Mouse (Mus musculus): ENCODE measurements around the gene S100a16. TPM values are rescaled to one million over a fixed set of nuclear protein-coding genes. Genes with fewer than 3 reads are reported as not detected.

S100a16 gene
- polyA plus RNA-seq, 1 experiment from 2014 or later = 62.7 TPM

DNA sequence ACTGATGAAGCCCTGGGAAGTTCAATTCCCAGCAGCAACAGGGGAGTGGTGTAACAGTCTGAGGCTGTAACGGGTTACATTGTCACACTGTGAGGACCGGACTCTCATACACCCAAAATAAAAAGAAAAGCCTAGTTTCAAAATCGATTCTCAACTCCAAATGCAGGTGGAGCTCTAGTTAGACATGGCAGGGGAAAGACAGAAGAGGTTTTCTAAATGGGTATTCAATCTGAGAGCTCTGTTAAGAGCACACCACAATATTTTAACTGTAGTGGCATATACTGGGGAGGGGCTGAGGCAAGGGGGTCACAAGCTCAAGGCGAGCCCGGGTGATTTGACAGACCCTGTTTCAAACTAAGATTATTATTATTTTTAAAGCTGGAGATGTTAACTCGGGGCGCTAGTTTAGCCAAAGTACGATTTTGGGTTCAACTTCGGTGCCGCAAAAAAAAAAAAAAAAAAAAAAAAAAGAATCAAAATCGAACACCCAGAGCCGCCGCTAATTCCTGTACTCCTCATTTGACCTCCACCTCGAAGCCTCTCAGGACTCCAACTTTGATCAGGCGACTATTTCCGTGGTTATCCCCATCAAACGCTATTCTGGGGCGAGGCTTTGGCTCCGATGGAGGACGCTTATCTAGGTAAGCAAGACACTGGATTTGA, 28.6 kb upstream of the S100a16 start:
- Histone ChIP-seq H3K36me3 (peaks cover 56% of the 10 kb centered on the region), H3K4me1 (peaks cover 31% of the 10 kb centered on the region), H3K4me2 (peak overlapping the region; percentile 92), H3K27me3 (replicated peaks) (0 out of 2 replicates have a peak, but pooled peaks cover 9% of the 10 kb centered on the region), H3K9me3 (no peaks in the 10 kb centered on the region), H3K27ac (replicated peaks) (peak overlapping the region; percentile 95), H3K9ac (peak overlapping the region; percentile 99), H3K4me3 (peak overlapping the region; percentile 98)
- no peak for ATAC-seq (ENCODE audit: extremely low read depth, insufficient number of reproducible peaks, low FRiP score, low TSS enrichment)
- WGBS = 2% methylated on average over 20 of the region's 20 CpGs

- under 1% methylated on average over 66 of the region's 66 CpGs for WGBS
- Histone ChIP-seq H3K9ac (peak within 1 kb of the TSS; percentile 99), H3K4me1 (peaks cover 36% of the 10 kb centered on the region), H3K27me3 (replicated peaks) (0 out of 2 replicates have a peak, but pooled peaks cover 9% of the 10 kb centered on the region), H3K4me2 (peak within 1 kb of the TSS; percentile 92), H3K27ac (replicated peaks) (peak within 1 kb of the TSS; percentile 95), H3K4me3 (peak within 1 kb of the TSS; percentile 98), H3K36me3 (peaks cover 49% of the 10 kb centered on the region), H3K9me3 (no peaks in the 10 kb centered on the region)
- peak; percentile 89 for ATAC-seq (ENCODE audit: extremely low read depth, insufficient number of reproducible peaks, low FRiP score, low TSS enrichment)
Measured at GRCm38 (mm10) chr3:90508950-90509746, 27.9 kb upstream of the S100a16 start, which contains the start of gene Chtop. Chtop (minus strand) TSS chr3:90509498.

DNA sequence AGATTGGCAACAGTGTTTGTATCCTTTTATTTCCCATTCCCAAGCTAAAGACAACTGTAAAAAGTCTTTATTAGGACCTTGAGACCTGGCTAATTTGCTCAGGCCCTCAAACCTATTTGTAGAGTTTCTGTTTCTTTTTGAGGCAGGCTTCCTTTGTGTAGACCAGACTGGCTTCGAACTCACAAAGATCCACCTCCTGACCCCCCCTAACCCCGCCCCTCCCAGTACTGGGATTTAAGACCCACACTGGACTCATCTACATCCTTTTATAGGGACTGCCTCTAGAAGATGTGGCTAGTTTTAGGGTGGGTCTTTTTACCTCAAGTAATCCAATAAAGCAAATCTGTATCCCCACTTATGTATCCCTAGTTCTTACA, 27.3 kb upstream of the S100a16 start:
- H3K4me2 ChIP-seq = peak overlapping the region; percentile 92
- WGBS = 31% methylated on average over 2 of the region's 2 CpGs
- no peak for ATAC-seq (ENCODE audit: extremely low read depth, insufficient number of reproducible peaks, low FRiP score, low TSS enrichment)
- no peaks in the 10 kb centered on the region for H3K9me3 ChIP-seq
- H3K27me3 ChIP-seq (replicated peaks) = 0 out of 2 replicates have a peak, but pooled peaks cover 9% of the 10 kb centered on the region
- H3K36me3 ChIP-seq = peaks cover 43% of the 10 kb centered on the region
- H3K4me3 ChIP-seq = peak overlapping the region; percentile 98
- H3K27ac ChIP-seq (replicated peaks) = peak overlapping the region; percentile 95
- peaks cover 36% of the 10 kb centered on the region for H3K4me1 ChIP-seq
- H3K9ac ChIP-seq = no peak overlapping the region

- Histone ChIP-seq H3K4me2 (no peak overlapping the region), H3K36me3 (peaks cover 17% of the 10 kb centered on the region)
- ATAC-seq (ENCODE audit: extremely low read depth, insufficient number of reproducible peaks, low FRiP score, low TSS enrichment) = no peak
Measured at GRCm38 (mm10) chr3:90512276-90512675, 24.8 kb upstream of the S100a16 start.

DNA sequence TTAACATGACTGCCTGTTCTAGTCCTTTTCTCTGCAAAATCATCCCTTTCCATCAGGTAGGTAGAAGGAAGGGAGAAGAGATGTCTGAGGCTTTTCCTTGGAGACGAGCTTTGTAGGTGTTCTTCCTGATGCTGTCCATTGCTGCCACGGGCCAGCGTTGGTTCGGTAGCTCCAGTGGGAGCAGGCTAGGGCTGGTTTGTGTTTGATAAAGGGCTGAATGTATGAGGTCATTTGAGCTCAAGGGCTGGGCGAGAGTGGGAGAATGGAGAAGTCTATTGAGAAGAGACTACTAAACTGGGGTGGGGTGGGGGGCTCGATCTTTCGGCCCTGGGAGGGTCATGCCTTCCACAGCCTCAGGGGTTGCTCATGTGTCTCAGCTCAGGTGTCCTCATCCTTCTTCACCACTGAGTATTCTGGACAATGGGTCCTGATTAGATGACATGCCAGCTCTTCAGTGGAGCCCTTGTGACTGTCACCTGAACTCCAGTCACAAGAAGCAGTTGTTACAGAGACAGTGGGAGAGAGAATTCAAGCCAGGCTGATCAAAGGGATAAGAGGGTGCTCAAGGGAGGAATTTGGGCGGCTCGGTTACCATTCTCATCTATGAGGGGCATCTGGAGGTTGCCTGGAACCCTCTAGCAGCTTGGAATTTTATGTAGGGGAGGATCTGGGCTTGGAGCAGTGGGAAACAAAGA, 24.0 kb upstream of the S100a16 start:
- H3K4me3 ChIP-seq = peak overlapping the region; percentile 63
- no peak for ATAC-seq (ENCODE audit: extremely low read depth, insufficient number of reproducible peaks, low FRiP score, low TSS enrichment)
- H3K4me2 ChIP-seq = peak overlapping the region; percentile 96
- H3K27me3 ChIP-seq (replicated peaks) = 0 out of 2 replicates have a peak, but pooled peaks cover 9% of the 10 kb centered on the region
- peaks cover 30% of the 10 kb centered on the region for H3K4me1 ChIP-seq
- H3K9ac ChIP-seq = peak overlapping the region; percentile 82
- H3K9me3 ChIP-seq = no peaks in the 10 kb centered on the region
- WGBS = 64% methylated on average over 9 of the region's 9 CpGs
- peak overlapping the region; percentile 79; the same call in 1 of the 2 replicates for H3K27ac ChIP-seq (replicated peaks)
- H3K36me3 ChIP-seq = peaks cover 11% of the 10 kb centered on the region

More at GRCm38 (mm10) chr3:90512276-90512675, 24.8 kb upstream of the S100a16 start:
- Histone ChIP-seq H3K4me1 (peaks cover 38% of the 10 kb centered on the region), H3K27ac (replicated peaks) (no peak overlapping the region), H3K4me3 (no peak overlapping the region), H3K27me3 (replicated peaks) (0 out of 2 replicates have a peak, but pooled peaks cover 9% of the 10 kb centered on the region), H3K9ac (no peak overlapping the region), H3K9me3 (no peaks in the 10 kb centered on the region)
- 76% methylated on average over 5 of the region's 5 CpGs for WGBS

DNA sequence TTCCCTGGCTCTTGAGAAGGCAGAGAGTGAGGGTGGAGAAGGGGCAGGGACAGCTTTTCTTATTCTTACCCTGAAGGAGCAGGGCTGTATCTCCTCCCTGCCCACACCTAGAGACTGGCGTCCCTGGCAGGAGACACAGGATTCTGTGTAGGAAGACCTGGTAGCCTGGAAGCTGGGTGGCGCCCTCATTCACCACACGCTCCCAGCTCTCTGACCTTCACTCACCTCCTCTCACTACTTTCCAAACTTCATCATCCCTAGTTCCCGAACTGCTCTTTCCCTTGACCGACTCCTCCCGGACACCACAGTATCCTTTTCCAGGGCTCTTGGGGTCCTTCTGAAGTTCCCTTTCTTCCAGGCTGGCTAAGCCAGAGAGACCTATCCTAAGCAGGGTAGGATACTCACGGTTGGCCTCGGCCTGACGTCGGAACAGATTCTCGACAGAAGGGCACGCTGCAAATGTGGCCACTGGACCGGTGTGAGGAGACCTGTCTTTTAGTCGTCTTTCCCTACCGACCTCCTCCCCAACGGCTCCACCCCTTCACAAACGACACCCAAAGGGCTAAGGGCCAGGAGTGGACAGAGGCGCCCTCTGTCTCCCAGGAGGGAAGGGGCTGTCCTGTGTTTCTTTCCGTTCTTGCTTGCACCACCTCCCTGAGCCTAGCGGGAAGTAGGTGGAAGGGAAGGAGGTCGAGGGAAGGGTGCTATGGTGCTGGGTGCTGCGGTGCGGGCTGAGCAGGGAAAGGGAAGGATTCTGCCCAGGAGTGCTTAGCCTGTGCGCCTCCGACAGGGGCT, 23.1 kb upstream of the S100a16 start, which contains the start of the genes S100a1 and S100a13:
Gene S100a1, minus strand, starts transcription at position 597 of the 795 bp plus-strand sequence.
Gene S100a13, plus strand, starts transcription at position 640 of the 795 bp plus-strand sequence.
- peak within 1 kb of the TSS; percentile 79 for H3K27ac ChIP-seq (replicated peaks)
- peaks cover 27% of the 10 kb centered on the region for H3K4me1 ChIP-seq
- 0 out of 2 replicates have a peak, but pooled peaks cover 9% of the 10 kb centered on the region for H3K27me3 ChIP-seq (replicated peaks)
- H3K36me3 ChIP-seq = peaks cover 11% of the 10 kb centered on the region
- H3K9ac ChIP-seq = peak within 1 kb of the TSS; percentile 82
- H3K4me3 ChIP-seq = peak within 1 kb of the TSS; percentile 63
- H3K9me3 ChIP-seq = no peaks in the 10 kb centered on the region
- 3% methylated on average over 25 of the region's 25 CpGs for WGBS
- peak within 1 kb of the TSS; percentile 96 for H3K4me2 ChIP-seq
- ATAC-seq (ENCODE audit: extremely low read depth, insufficient number of reproducible peaks, low FRiP score, low TSS enrichment) = peak; percentile 33

DNA sequence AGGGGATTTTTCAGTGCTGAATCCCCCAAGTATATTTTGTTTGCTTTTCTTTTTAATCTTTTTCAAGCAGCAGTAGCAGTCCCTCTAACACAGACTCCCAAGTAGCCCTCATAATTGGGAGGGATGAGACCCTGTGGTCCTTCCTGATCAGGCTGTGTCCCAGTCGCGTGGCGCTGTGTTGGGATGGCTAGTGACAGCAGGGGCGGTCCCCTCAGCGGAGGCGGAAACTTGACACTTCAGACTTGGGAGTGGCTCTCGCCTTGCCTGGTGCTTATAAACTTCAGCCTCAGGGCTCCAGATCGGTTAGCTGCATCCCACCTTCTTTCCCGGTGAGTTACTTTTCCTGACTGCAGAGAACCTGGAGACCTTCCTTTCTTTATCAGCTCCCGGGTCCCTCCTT, 22.4 kb upstream of the S100a16 start:
- peak overlapping the region; percentile 96 for H3K4me2 ChIP-seq
- 0 out of 2 replicates have a peak, but pooled peaks cover 9% of the 10 kb centered on the region for H3K27me3 ChIP-seq (replicated peaks)
- H3K27ac ChIP-seq (replicated peaks) = peak overlapping the region; percentile 79
- peaks cover 11% of the 10 kb centered on the region for H3K36me3 ChIP-seq
- H3K9ac ChIP-seq = peak overlapping the region; percentile 82
- H3K9me3 ChIP-seq = no peaks in the 10 kb centered on the region
- H3K4me1 ChIP-seq = peaks cover 27% of the 10 kb centered on the region
- peak overlapping the region; percentile 63 for H3K4me3 ChIP-seq
- WGBS = 0% methylated on average over 10 of the region's 10 CpGs
- peak; percentile 74 for ATAC-seq (ENCODE audit: extremely low read depth, insufficient number of reproducible peaks, low FRiP score, low TSS enrichment)

- 17% methylated on average over 1 of the region's 1 CpGs for WGBS
- peak overlapping the region; percentile 96 for H3K4me2 ChIP-seq
- H3K4me3 ChIP-seq = peak overlapping the region; percentile 63
- no peaks in the 10 kb centered on the region for H3K9me3 ChIP-seq
- peaks cover 27% of the 10 kb centered on the region for H3K4me1 ChIP-seq
- peak overlapping the region; percentile 79 for H3K27ac ChIP-seq (replicated peaks)
- ATAC-seq (ENCODE audit: extremely low read depth, insufficient number of reproducible peaks, low FRiP score, low TSS enrichment) = no peak
- peak overlapping the region; percentile 82 for H3K9ac ChIP-seq
- H3K36me3 ChIP-seq = peaks cover 11% of the 10 kb centered on the region
- 0 out of 2 replicates have a peak, but pooled peaks cover 9% of the 10 kb centered on the region for H3K27me3 ChIP-seq (replicated peaks)
Measured at GRCm38 (mm10) chr3:90515242-90515641, 21.8 kb upstream of the S100a16 start.

DNA sequence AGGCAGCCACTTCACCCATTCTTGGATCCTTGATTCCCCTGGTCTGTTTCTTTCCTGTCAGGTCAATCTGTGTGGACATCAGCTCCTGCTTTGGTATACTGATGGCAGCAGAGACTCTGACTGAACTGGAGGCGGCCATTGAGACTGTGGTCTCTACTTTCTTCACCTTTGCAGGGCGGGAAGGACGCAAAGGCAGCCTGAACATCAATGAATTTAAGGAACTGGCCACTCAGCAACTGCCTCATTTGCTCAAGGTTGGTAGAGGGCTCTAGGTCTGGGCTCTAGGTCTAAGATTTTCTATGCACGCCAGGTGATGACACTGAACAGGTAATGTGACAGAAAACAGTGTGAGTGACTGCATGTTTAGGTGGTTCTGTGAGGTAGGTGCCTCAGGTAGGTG, 21.3 kb upstream of the S100a16 start:
- no peak for ATAC-seq (ENCODE audit: extremely low read depth, insufficient number of reproducible peaks, low FRiP score, low TSS enrichment)
- peaks cover 5% of the 10 kb centered on the region for H3K36me3 ChIP-seq
- H3K9me3 ChIP-seq = no peaks in the 10 kb centered on the region
- peak overlapping the region; percentile 63; the same call in 1 of the 2 replicates for H3K4me3 ChIP-seq
- H3K9ac ChIP-seq = no peak overlapping the region
- 0 out of 2 replicates have a peak, but pooled peaks cover 9% of the 10 kb centered on the region for H3K27me3 ChIP-seq (replicated peaks)
- H3K4me2 ChIP-seq = peak overlapping the region; percentile 96
- 83% methylated on average over 4 of the region's 4 CpGs for WGBS
- H3K4me1 ChIP-seq = peaks cover 27% of the 10 kb centered on the region
- no peak overlapping the region for H3K27ac ChIP-seq (replicated peaks)

- no peaks in the 10 kb centered on the region for H3K9me3 ChIP-seq
- whole genome bisulfite sequencing = 71% methylated on average over 4 of the region's 4 CpGs
- ATAC-seq (ENCODE audit: extremely low read depth, insufficient number of reproducible peaks, low FRiP score, low TSS enrichment) = no peak
- H3K27ac ChIP-seq (replicated peaks) = no peak overlapping the region
- H3K4me2 ChIP-seq = no peak overlapping the region
- H3K4me3 ChIP-seq = no peak overlapping the region
- peaks cover 22% of the 10 kb centered on the region for H3K4me1 ChIP-seq
- no peak overlapping the region for H3K9ac ChIP-seq
- H3K27me3 ChIP-seq (replicated peaks) = 0 out of 2 replicates have a peak, but pooled peaks cover 3% of the 10 kb centered on the region
- H3K36me3 ChIP-seq = no peaks in the 10 kb centered on the region
Measured at GRCm38 (mm10) chr3:90517711-90518110, 19.3 kb upstream of the S100a16 start.

All from heart, embryonic 13.5 days (tissue).